In the genomic region with DNA sequence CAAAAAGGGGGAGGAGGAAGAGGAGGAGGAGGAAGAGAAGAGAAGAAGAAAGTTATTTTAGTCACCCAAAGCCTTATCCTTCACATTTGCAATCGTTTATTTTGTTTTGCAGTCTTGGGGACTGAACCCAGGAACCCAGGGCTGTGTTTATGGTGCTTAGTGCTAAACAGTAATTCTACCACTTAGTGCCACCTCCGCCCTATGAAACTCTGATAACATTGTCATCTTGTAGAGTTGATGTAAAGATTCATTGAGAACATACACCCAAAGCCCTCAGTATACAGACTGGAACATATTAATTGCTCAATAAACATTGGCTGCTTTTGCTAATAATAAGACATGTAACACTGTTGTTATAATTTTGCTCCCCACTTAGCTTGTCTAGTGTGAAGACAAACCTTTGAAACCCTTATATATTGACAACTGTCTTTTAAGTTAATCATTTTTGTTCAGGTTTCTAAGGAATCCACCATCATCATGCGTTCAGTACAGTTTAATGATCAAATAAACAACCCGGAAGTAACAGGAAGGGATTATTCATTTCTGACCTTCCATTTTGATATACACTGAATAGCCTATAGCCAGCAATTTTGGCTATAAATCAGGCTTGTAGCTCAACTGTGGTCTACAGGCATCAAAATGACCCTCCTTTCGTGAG, we compare ENCODE assay signal across 19 mouse cellular contexts. TPM values are rescaled to one million over a fixed set of nuclear protein-coding genes. Genes with fewer than 3 reads are reported as not detected.
A peak's percentile ranks its signal among the peaks of the same experiment; 100 is the strongest.
DNase-seq lines count a peak whose midpoint lies in the region; ATAC-seq and TF ChIP-seq lines count a peak whose summit lies in the region.
"Had no signal": no experiment of that assay in that cellular context is flagged by ENCODE, and none has a peak within 500 bp of the region (broad histone marks: within the 10 kb centered on the region; RNA-seq: fewer than 3 reads in every experiment).

No protein-coding gene starts in this region.

- TF ChIP-seq CTCF in liver, postnatal 0 days (IDR thresholded peaks at IDR 0.05; ENCODE audit: low read depth), result no peak

- no peak for ATAC-seq in liver, embryonic 12.5 days
- no peak for ATAC-seq in liver, embryonic 13.5 days (ENCODE audit: low read depth)
- ATAC-seq in liver, postnatal 0 days, result no peak
- ATAC-seq: activated CD4-positive, CD25-positive, alpha-beta regulatory T cell, adult 4 months; CD4-positive, CD25-positive, alpha-beta regulatory T cell, adult 4 months; Patski had no signal

- H3K4me2 ChIP-seq in liver, embryonic 12.5 days, result no peak overlapping the region
- no peak overlapping the region for H3K4me2 ChIP-seq in liver, embryonic 13.5 days
- H3K4me2 ChIP-seq in liver, postnatal 0 days (ENCODE audit: low read depth, low read length), result no peak overlapping the region

- no peak for DNase-seq in liver
- DNase-seq in liver, embryonic 13.5 days, result no peak
- no peak for DNase-seq in liver, postnatal 0 days
- DNase-seq in adipocyte (ENCODE audit: low spot score), result peak; percentile 96
- no peak for DNase-seq in thymus, postnatal 25 days
- DNase-seq: adrenal gland, adult 8-10 months; adrenal gland, postnatal 14 days; adrenal gland, postnatal 25 days; B cell, adult 2 months; cerebellum, adult 11 months; cerebellum, adult 11-12 months; cerebellum, adult 18-20 months; cerebellum, adult 2 months had no signal

- 0 out of 2 replicates have a peak, but pooled peaks cover 4% of the 10 kb centered on the region for H3K27me3 ChIP-seq in liver, embryonic 12.5 days (replicated peaks)
- no peaks in the 10 kb centered on the region for H3K27me3 ChIP-seq in liver, embryonic 13.5 days
- H3K27me3 ChIP-seq in liver, postnatal 0 days (ENCODE audit: insufficient read depth, low read length), result no peaks in the 10 kb centered on the region
- H3K27me3 ChIP-seq: CH12.LX, Patski had no signal

- H3K27ac ChIP-seq in liver, embryonic 12.5 days, result 0 out of 2 replicates have a peak overlapping the region, but pooled peaks have one; percentile 4
- H3K27ac ChIP-seq in liver, embryonic 13.5 days, result 0 out of 2 replicates have a peak overlapping the region, but pooled peaks have one; percentile 4
- H3K27ac ChIP-seq in liver, postnatal 0 days (ENCODE audit: low read depth), result no peak overlapping the region

- H3K4me3 ChIP-seq in liver, embryonic 12.5 days, result no peak overlapping the region
- H3K4me3 ChIP-seq in liver, embryonic 13.5 days (replicated peaks), result no peak overlapping the region
- H3K4me3 ChIP-seq in liver, postnatal 0 days (ENCODE audit: low read depth, low read length), result no peak overlapping the region

- no peak overlapping the region for H3K9ac ChIP-seq in liver, embryonic 12.5 days
- no peak overlapping the region for H3K9ac ChIP-seq in liver, embryonic 13.5 days
- no peak overlapping the region for H3K9ac ChIP-seq in liver, postnatal 0 days (replicated peaks)

- WGBS in liver, embryonic 12.5 days (ENCODE audit: insufficient replicate concordance), result 76% methylated on average over 5 of the region's 5 CpGs
- whole genome bisulfite sequencing in liver, embryonic 13.5 days (ENCODE audit: insufficient replicate concordance), result 71% methylated on average over 5 of the region's 5 CpGs
- WGBS in liver, postnatal 0 days (ENCODE audit: insufficient replicate concordance), result 82% methylated on average over 5 of the region's 5 CpGs

- H3K36me3 ChIP-seq in liver, embryonic 12.5 days, result peaks cover 8% of the 10 kb centered on the region
- no peaks in the 10 kb centered on the region for H3K36me3 ChIP-seq in liver, embryonic 13.5 days
- no peaks in the 10 kb centered on the region; the same call in 1 of the 2 replicates for H3K36me3 ChIP-seq in liver, postnatal 0 days (replicated peaks; ENCODE audit: insufficient read depth, low read length)
- H3K36me3 ChIP-seq: G1E had no signal

- no peak for TF ChIP-seq EP300 in liver, postnatal 0 days (IDR thresholded peaks at IDR 0.05; ENCODE audit: low read depth)

- no peaks in the 10 kb centered on the region for H3K9me3 ChIP-seq in liver, embryonic 12.5 days (replicated peaks)
- no peaks in the 10 kb centered on the region for H3K9me3 ChIP-seq in liver, embryonic 13.5 days (replicated peaks)
- H3K9me3 ChIP-seq in liver, postnatal 0 days (ENCODE audit: low read length), result no peaks in the 10 kb centered on the region
- H3K9me3 ChIP-seq: G1E had no signal

- H3K4me1 ChIP-seq in liver, embryonic 12.5 days, result peaks cover 34% of the 10 kb centered on the region
- peaks cover 31% of the 10 kb centered on the region for H3K4me1 ChIP-seq in liver, embryonic 13.5 days (replicated peaks)
- no peaks in the 10 kb centered on the region for H3K4me1 ChIP-seq in liver, postnatal 0 days (ENCODE audit: insufficient read depth)

RNA-seq across cellular contexts. Expression of gene Mdm2, which starts 31.4 kb away (rescaled TPM):
- polyA plus RNA-seq in liver, embryonic 12.5 days (2016; fragmentation: Nextera tagmentation; extraction: Ambion mirVana), result 35.6 and 36.9 TPM in 2 replicates
- 16.3 and 25.9 TPM in 2 replicates for polyA plus RNA-seq in liver, embryonic 13.5 days (2015; fragmentation: Nextera tagmentation; extraction: Ambion mirVana)
- polyA plus RNA-seq in liver, postnatal 0 days (2015; fragmentation: Nextera tagmentation; extraction: Ambion mirVana), result 10.5 and 11.3 TPM in 2 replicates

RNA-seq across cellular contexts. Expression of gene Cpm, which starts 49.9 kb away (rescaled TPM):
- 29.8 and 30.7 TPM in 2 replicates for polyA plus RNA-seq in liver, embryonic 12.5 days (2016; fragmentation: Nextera tagmentation; extraction: Ambion mirVana)
- polyA plus RNA-seq in liver, embryonic 13.5 days (2015; fragmentation: Nextera tagmentation; extraction: Ambion mirVana), result 19.3 and 27.8 TPM in 2 replicates
- 7.0 and 7.7 TPM in 2 replicates for polyA plus RNA-seq in liver, postnatal 0 days (2015; fragmentation: Nextera tagmentation; extraction: Ambion mirVana)
- polyA plus RNA-seq: G1E had no signal
